Mouse (Mus musculus): ENCODE measurements around the gene Phospho1.
"Not testable (repeated sequence)": the region's sequence is repeated elsewhere in the genome, so short reads cannot be mapped to it uniquely, and the experiment has no call there.

The Phospho1 gene

DNA sequence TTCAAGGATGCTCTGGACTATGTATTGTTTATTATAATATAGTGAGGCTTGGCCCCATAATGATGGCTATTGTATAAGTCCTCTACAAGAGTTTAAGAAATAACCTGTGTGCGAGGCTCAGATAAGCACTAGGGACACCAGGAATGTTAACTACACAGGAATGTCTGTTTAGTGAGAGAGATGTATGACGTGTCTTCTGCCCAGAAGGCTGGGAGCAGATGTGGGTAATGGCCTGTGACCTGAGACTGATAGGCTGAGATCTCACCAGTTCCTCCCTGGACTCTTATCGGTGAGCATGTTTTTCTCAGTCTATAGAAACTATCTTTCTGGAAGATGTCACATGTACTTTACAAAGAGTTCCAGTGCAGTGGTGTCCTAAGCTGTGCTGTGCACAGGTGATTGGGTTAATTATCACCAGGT lies 35.8 kb downstream of the Phospho1 start:
- DNase-seq (ENCODE audit: low read depth, low spot score), result no peak

DNA sequence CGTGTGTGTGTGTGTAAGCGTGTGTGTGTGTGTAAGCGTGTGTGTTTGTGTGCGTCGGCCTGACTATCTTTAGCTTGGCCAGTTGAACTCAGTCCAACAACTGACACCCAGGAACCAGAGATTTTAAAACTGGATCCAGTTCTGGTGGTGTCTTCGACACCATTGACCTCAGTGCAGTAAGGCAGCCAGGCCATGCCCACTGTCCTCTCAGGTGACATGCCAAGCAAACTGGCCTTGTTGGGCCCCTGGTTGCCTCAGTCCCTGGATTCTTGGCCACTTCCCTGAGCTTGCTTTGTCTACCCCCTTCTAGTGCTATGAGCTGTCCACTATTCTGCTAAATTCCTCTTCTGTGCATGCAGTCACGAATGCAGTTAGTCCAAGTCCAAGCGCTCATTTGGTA lies 37.1 kb downstream of the Phospho1 start:
- DNase-seq (ENCODE audit: low read depth, low spot score), result no peak

DNA sequence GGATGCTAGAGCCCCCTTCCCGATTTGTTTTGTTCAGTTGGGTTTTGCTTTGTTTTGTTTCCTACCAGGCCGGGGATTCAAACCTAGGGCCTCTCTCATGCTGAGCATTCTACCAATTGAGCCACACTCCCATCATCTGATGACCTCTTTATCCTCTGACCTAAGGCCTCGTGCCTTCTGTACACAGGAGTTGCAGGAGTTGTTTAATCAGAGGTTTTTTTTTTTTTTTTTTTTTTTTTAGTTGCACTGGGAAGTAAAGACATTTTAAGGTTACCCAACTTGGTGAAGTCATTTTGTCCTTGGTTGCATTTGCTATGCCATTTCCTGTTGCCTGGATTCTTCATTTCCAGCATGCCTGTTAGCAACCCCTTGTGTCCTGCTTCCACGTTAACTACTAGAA lies 45.1 kb downstream of the Phospho1 start:
- no peak for DNase-seq (ENCODE audit: low read depth, low spot score)

DNA sequence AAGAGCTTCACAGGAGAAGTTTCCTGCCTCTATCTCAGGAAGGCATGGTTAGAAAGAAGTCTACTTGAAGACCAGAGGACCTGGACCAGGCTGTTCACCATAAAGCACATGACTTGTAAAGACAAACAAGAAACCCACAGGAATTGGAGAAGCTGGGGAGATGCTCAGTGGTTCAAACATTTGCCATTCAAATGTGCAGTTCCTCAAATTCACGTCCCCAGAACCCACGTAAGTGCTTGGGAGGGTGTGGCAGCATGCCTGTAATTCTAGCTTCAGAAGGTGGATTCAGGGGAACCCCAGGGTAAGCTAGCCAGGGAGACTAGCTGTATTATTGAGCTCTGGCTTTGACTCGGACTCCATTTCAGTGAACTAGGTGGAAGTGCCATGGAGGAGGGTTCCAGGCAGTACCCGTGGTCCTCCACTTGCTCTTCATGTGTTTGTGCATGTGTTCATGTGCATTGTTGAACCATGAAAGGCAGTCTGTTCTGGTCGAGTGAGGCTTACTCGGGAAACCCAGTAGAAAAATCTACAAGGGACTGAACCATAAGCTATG lies 45.7 kb downstream of the Phospho1 start:
- no peak for DNase-seq (ENCODE audit: low read depth, low spot score)

DNA sequence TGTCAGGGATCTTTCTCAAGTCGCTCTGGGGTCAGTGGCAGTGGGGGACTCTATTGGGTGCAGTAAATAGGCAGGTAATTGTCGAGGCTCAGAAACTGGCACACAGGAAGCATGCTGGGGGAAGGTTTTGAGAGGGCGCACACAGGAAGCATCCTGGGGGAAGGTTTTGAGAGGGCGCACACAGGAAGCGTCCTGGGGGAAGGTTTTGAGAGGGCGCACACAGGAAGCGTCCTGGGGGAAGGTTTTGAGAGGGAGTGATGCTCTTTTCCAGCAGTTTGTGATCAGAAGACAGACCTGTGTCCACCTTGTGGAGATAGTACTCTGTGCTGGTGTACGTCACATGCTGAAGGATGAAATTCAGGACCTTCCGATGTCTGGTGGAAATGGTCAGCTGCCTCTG lies 51.5 kb downstream of the Phospho1 start:
- no peak for DNase-seq (ENCODE audit: low read depth, low spot score)

DNA sequence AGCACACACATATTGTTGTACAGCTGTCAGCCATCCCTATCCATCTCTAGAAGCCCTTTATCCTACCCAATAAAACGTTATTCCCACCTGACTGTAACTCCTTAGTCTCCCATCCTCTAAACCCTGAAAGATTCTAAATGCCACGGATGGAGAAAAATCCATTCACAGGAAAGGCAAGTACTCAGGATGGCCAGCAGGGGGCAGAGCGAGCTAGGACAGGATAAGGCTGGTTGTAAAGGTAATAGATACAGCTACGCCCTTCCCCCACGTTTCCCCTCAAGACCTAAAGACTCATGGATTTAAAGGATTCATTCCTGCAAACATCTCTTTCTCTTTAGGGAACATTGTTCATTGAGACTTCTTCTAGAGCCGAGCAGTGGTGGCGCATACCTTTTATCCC lies 52.0 kb downstream of the Phospho1 start:
- no peak for DNase-seq (ENCODE audit: low read depth, low spot score)

DNA sequence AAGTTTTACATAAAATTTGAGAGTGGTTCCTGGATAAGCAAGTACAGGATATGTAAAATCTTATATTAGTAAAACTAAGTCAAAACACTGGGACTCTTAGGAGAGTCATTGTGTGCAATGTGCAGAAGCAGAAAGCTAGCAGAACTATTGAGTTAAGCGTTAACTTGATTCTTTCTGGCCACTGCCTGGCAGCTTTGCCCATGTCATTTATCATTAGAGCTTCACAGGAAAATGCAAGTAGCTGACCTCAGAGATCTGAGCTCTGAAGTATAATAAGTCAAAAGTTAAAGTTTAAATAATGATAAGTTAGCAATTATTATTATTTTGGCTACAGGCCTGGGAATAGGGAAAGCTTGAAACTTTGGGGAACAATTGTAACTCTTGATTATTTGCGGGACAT lies 55.6 kb downstream of the Phospho1 start:
- not testable (repeated sequence) for DNase-seq (ENCODE audit: low read depth, low spot score)
